Mouse (Mus musculus): ENCODE measurements around the gene Mup2. TPM values are rescaled to one million over a fixed set of nuclear protein-coding genes. Genes with fewer than 3 reads are reported as not detected.
"Not testable (repeated sequence)": the region's sequence is repeated elsewhere in the genome, so short reads cannot be mapped to it uniquely, and the experiment has no call there.

Gene Mup2
- not detected in 2 replicates for polyA plus RNA-seq (2016; fragmentation: Nextera tagmentation; extraction: Ambion mirVana)

GRCm38 (mm10) chr4:60154189-60154588 is at the start of gene Mup2:
Gene Mup2 (minus strand): TSS chr4:60154289.
- ATAC-seq (ENCODE audit: low FRiP score, low read depth); H3K9ac ChIP-seq (replicated peaks); H3K36me3 ChIP-seq; H3K4me1 ChIP-seq; H3K27ac ChIP-seq (replicated peaks); H3K4me3 ChIP-seq; H3K4me2 ChIP-seq (replicated peaks); H3K9me3 ChIP-seq; H3K27me3 ChIP-seq: not testable (repeated sequence)

Other genes with a start within 250 kb of the Mup2 start
- not detected in 2 replicates for gene Slc46a2, start 239.2 kb downstream of the Mup2 start, polyA plus RNA-seq (2016; fragmentation: Nextera tagmentation; extraction: Ambion mirVana)
- gene Mup4, start 193.6 kb downstream of the Mup2 start, polyA plus RNA-seq (2016; fragmentation: Nextera tagmentation; extraction: Ambion mirVana): not detected in 2 replicates
- not detected in 2 replicates for gene Mup6, start 190.0 kb downstream of the Mup2 start, polyA plus RNA-seq (2016; fragmentation: Nextera tagmentation; extraction: Ambion mirVana)
- gene Mup7, start 83.8 kb downstream of the Mup2 start, polyA plus RNA-seq (2016; fragmentation: Nextera tagmentation; extraction: Ambion mirVana): not detected in 2 replicates
- gene Mup8, start 68.3 kb upstream of the Mup2 start, polyA plus RNA-seq (2016; fragmentation: Nextera tagmentation; extraction: Ambion mirVana): not detected in 2 replicates